Mouse (Mus musculus) forebrain, embryonic 15.5 days (tissue): ENCODE measurements at regions not wholly inside any gene's neighbourhood (a gene's known extent, or its start where the extent isn't known, plus 50 kb on each side); places are given as distances from the start of the nearest gene placed in this dataset.

Source experiments
- ATAC-seq: fragments of 200-750 bp; cut with Nextera tagmentation; replicated peaks from 2 replicates; pipeline ENCODE4 v1.8.0; 2017; ENCODE audit warnings: mild to moderate bottlenecking, moderate TSS enrichment, moderate library complexity
- H3K27ac ChIP-seq: fragments of 300-500 bp; sonication (generic); replicated peaks from 2 replicates; pipeline ENCODE4 v1.5.1; 2015; ENCODE audit warnings: mild to moderate bottlenecking, inconsistent platforms
- H3K27me3 ChIP-seq: fragments of 300-500 bp; sonication (generic); 2 replicates; pipeline ENCODE4 v1.6.1; 2015; ENCODE audit warnings: inconsistent platforms
- H3K36me3 ChIP-seq: fragments of 300-500 bp; sonication (generic); 2 replicates; pipeline ENCODE4 v1.6.1; 2015; ENCODE audit warnings: mild to moderate bottlenecking, inconsistent platforms
- H3K4me1 ChIP-seq: fragments of 300-500 bp; sonication (generic); 2 replicates; pipeline ENCODE4 v1.6.1; 2015; ENCODE audit warnings: inconsistent platforms
- H3K4me2 ChIP-seq: fragments of 300-500 bp; sonication (generic); replicated peaks from 2 replicates; pipeline ENCODE4 v1.6.1; 2015; ENCODE audit warnings: mild to moderate bottlenecking, inconsistent platforms
- H3K4me3 ChIP-seq: fragments of 300-500 bp; sonication (generic); 2 replicates; pipeline ENCODE4 v1.5.1; 2015; ENCODE audit warnings: mild to moderate bottlenecking, inconsistent platforms
- H3K9ac ChIP-seq: fragments of 300-500 bp; sonication (generic); replicated peaks from 2 replicates; pipeline ENCODE4 v1.6.1; 2015; ENCODE audit warnings: mild to moderate bottlenecking, inconsistent platforms
- H3K9me3 ChIP-seq: fragments of 300-500 bp; sonication (generic); 2 replicates; pipeline ENCODE4 v1.6.1; 2016; ENCODE audit warnings: inconsistent platforms
- WGBS: fragments of 180-500 bp; shearing (Covaris S2); methylation state at CpG from one replicate; pipeline ENCODE4 v1.1.7; 2015; ENCODE audit warnings: mixed read lengths; 5-methylcytosine and 5-hydroxymethylcytosine counted together

DNA sequence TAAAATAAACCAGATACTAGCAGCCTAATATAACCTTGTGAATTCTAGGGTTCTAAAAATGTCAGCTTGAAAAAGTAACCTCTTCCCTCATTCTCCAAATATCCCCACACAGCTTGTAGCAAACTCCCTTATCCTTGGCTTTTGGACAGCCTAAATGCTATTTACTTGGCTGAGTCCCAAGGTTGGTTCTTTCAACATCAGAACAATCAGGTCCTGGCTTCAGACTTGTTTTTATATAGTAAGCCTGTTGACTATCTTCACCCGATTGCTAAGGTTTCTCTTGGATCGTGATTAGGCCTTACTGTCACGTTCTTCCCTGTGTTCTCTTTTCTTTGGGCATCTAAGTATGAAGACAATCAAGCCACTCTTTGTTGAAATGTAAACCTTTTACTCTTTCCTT, 174.1 kb upstream of the Avpr1a start:
- Histone ChIP-seq H3K9me3 (no peaks in the 10 kb centered on the region), H3K4me1 (no peaks in the 10 kb centered on the region), H3K36me3 (no peaks in the 10 kb centered on the region), H3K27ac (no peak overlapping the region), H3K9ac (no peak overlapping the region), H3K4me3 (no peak overlapping the region), H3K4me2 (no peak overlapping the region), H3K27me3 (no peaks in the 10 kb centered on the region)
- ATAC-seq = no peak
- WGBS = 61% methylated on average over 3 of the region's 3 CpGs

DNA sequence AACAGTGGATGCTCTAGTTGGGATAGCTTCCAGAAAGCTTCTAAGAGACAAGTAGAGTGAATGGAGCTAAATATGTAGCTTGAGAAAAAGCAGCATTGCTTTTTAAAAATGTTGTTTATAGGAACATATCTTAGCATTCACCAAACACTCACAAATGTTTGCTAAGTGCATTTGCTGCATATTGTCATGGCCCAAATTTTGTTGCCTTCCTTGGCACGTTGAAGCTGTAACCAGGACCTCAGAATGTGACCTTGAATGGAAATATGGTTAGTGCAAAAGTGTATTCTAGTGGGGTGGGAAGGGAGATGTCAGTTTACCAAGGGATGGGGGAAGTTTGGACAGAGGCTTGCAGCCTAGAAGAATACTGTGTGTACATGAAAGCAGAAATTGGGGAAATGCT, 166.9 kb upstream of the Rxylt1 start:
- Histone ChIP-seq H3K4me1 (no peaks in the 10 kb centered on the region), H3K27ac (no peak overlapping the region), H3K4me2 (no peak overlapping the region), H3K9ac (no peak overlapping the region), H3K4me3 (no peak overlapping the region), H3K36me3 (no peaks in the 10 kb centered on the region), H3K9me3 (no peaks in the 10 kb centered on the region), H3K27me3 (no peaks in the 10 kb centered on the region)
- WGBS = 71% methylated on average over 1 of the region's 1 CpGs
- no peak for ATAC-seq

DNA sequence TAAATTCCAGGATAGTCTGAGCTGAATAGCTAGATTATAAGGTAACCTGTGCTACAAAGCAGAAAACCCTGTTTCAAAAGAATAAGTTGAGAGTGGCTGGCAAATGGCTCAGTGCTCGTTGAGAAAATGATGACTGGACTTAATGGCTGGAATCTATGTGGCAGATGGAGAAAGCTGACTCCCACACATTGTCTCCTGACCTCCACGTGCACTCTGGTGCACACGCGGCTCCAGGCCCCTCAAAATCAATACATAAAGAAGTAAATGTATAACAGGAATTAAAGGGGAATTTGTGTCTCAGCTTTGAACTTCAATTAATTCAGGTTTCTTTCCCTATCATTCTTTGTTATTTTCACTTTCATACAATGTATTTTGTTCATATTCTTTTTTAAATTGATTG, 162.2 kb upstream of the Rxylt1 start:
- Histone ChIP-seq H3K4me3 (no peak overlapping the region), H3K4me2 (no peak overlapping the region), H3K4me1 (no peaks in the 10 kb centered on the region), H3K27ac (no peak overlapping the region), H3K27me3 (no peaks in the 10 kb centered on the region), H3K9me3 (no peaks in the 10 kb centered on the region), H3K36me3 (no peaks in the 10 kb centered on the region), H3K9ac (no peak overlapping the region)
- no peak for ATAC-seq
- 51% methylated on average over 4 of the region's 4 CpGs for WGBS

DNA sequence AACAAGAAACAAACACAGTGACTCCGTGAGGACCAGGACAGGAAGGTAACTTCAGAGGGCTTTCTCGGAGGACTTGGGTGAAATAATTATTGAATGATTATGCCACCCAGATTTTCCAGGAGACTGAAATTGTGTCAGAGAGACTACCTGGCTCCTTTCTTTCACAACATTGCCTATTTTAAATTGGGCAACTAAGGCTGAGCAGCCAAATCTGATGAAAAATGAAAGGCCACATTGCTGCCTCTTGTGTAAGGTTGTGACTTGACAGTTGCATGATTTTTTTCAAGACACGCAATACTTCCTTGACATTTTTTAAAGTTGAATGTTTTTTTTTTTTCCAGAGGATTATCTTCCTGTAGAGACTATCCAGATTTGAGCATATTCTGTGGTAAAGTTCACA, 161.5 kb upstream of the Rxylt1 start:
- no peak overlapping the region for H3K4me3 ChIP-seq
- ATAC-seq = no peak
- H3K36me3 ChIP-seq = no peaks in the 10 kb centered on the region
- H3K9me3 ChIP-seq = no peaks in the 10 kb centered on the region
- H3K4me1 ChIP-seq = no peaks in the 10 kb centered on the region
- WGBS = 86% methylated on average over 3 of the region's 3 CpGs
- H3K27me3 ChIP-seq = no peaks in the 10 kb centered on the region
- no peak overlapping the region for H3K4me2 ChIP-seq
- no peak overlapping the region for H3K9ac ChIP-seq
- no peak overlapping the region for H3K27ac ChIP-seq

DNA sequence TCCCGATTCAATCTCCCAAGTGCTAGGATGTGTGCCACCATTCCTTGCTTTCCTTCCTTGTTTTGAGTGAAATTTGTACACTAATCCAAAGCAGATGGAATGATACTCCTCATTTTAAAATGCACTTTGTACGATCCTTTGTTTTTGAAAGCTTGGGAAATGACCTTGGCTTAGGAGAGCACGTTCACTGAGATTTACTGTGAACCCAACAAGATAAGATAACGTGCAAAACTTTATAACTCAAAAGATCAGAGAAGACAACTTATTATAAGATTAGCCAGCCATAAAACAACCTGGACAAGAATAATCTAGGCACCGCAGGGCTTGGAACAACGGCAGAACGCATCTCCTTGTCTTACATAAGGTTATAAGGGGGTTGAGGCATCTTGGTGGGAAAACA, 134.6 kb upstream of the Rxylt1 start:
- no peak overlapping the region for H3K4me3 ChIP-seq
- H3K27me3 ChIP-seq = no peaks in the 10 kb centered on the region
- H3K4me2 ChIP-seq = no peak overlapping the region
- H3K27ac ChIP-seq = no peak overlapping the region
- H3K36me3 ChIP-seq = no peaks in the 10 kb centered on the region
- H3K4me1 ChIP-seq = no peaks in the 10 kb centered on the region
- ATAC-seq = no peak
- no peak overlapping the region for H3K9ac ChIP-seq
- H3K9me3 ChIP-seq = no peaks in the 10 kb centered on the region
- WGBS = 93% methylated on average over 7 of the region's 7 CpGs

DNA sequence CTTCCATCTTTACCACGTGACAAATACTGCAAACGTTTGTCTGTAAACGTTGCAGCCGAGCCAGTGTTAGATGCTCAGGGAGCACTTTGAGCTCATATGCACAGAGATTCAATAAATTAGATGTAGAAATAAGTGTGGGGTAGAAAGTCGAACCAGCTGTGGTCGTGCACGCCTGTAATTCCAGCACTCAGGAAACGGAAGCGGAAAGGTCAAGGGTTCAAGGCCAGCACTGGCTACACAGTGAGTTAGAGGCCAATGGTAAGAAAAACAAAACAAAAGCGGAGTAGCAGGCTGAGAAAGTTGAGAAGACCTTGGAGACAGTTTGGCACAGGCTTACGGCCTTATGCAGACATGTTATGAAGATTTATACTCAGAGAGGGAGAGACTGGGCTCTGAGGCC, 133.6 kb upstream of the Rxylt1 start:
- WGBS = 83% methylated on average over 11 of the region's 11 CpGs
- Histone ChIP-seq H3K4me2 (no peak overlapping the region), H3K27me3 (no peaks in the 10 kb centered on the region), H3K4me1 (no peaks in the 10 kb centered on the region), H3K4me3 (no peak overlapping the region), H3K36me3 (no peaks in the 10 kb centered on the region), H3K27ac (no peak overlapping the region), H3K9ac (no peak overlapping the region), H3K9me3 (no peaks in the 10 kb centered on the region)
- no peak for ATAC-seq

DNA sequence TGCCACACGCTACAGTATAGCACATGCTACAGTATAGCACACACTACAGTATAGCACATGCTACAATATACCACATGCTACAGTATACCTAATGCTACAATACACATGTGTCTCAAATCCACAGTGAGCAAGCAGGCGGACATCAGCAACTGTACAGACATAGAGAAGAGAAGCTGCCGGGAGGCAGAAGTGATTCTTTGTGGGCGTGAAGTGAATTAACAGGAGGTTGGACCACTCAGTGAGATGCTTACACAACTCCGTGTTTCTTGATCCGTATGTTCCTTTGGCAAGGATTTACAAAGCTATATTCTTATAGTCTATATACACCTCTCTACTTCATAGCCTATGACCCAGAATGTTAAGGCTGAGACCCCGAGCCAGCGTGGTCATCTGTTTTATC, 128.5 kb upstream of the Rxylt1 start:
- 94% methylated on average over 8 of the region's 8 CpGs for WGBS
- Histone ChIP-seq H3K4me1 (no peaks in the 10 kb centered on the region), H3K27me3 (no peaks in the 10 kb centered on the region), H3K4me2 (no peak overlapping the region), H3K9me3 (no peaks in the 10 kb centered on the region), H3K9ac (no peak overlapping the region), H3K36me3 (no peaks in the 10 kb centered on the region), H3K27ac (no peak overlapping the region), H3K4me3 (no peak overlapping the region)
- no peak for ATAC-seq

DNA sequence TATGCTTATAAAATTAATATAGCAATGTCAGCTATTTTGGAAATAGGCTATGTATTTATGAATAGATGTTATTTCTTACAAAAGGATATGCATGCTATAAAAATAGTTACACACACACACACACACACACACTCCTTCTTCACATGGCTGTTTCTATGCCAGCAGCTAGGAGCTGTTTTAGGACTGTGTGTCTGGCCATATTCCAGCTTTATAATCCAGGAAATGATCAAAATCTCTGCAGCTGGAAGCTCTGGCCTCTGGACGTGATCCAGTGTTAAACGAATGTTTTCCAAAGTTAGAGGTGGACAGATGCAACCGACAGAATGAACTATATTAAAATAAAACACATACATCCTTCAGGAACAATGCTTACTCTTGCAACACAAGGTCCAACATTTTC, 125.9 kb upstream of the Rxylt1 start:
- Histone ChIP-seq H3K27ac (no peak overlapping the region), H3K4me1 (no peaks in the 10 kb centered on the region), H3K9ac (no peak overlapping the region), H3K4me2 (no peak overlapping the region), H3K36me3 (no peaks in the 10 kb centered on the region), H3K27me3 (no peaks in the 10 kb centered on the region), H3K4me3 (no peak overlapping the region), H3K9me3 (no peaks in the 10 kb centered on the region)
- no peak for ATAC-seq
- WGBS = 75% methylated on average over 3 of the region's 3 CpGs

DNA sequence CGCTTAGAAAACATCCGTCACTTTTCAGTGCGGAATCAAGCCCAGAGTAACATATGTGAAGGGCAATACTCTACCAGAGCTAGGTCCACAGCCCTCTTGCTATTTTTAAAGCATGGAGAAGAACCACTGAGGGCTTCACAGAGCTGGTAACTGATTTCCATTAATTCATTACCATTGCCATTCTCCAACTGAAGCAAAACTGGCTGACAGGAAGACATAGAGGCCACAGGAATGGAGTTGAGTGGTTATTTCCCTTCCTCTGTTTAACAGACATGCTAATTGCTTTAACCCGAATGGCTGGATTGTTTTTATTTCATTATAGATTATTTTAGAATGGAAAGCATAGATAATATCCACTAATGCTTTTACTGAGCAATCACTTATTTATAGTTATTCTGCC, 120.4 kb upstream of the Rxylt1 start:
- no peaks in the 10 kb centered on the region for H3K27me3 ChIP-seq
- 85% methylated on average over 4 of the region's 4 CpGs for WGBS
- H3K27ac ChIP-seq = no peak overlapping the region
- H3K4me2 ChIP-seq = no peak overlapping the region
- H3K9me3 ChIP-seq = no peaks in the 10 kb centered on the region
- no peaks in the 10 kb centered on the region for H3K4me1 ChIP-seq
- H3K9ac ChIP-seq = no peak overlapping the region
- no peak for ATAC-seq
- H3K4me3 ChIP-seq = no peak overlapping the region
- H3K36me3 ChIP-seq = no peaks in the 10 kb centered on the region

DNA sequence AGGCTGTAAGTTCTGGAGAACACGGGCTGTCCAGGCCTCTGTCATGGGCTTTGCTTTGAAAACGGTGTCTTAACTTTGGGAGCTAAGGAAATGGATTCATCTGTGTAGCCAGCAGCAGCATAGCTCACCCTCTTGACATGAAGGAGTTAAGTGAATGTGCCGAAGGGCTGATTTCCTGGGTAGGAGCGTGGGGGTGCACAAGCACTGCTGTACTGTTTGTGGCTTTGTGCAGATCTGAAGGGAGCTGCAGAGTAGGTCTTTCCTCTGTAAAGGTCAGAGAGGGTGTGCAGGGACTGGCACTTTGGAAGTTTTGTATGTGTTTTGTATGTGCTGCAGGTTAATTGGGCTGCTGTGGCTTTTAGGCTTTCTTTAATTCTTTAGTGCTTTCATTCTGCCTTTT, 102.6 kb upstream of the Rxylt1 start:
- no peaks in the 10 kb centered on the region for H3K9me3 ChIP-seq
- no peak overlapping the region for H3K9ac ChIP-seq
- no peak overlapping the region for H3K27ac ChIP-seq
- H3K27me3 ChIP-seq = no peaks in the 10 kb centered on the region
- no peak overlapping the region for H3K4me2 ChIP-seq
- ATAC-seq = no peak
- no peak overlapping the region for H3K4me3 ChIP-seq
- no peaks in the 10 kb centered on the region for H3K36me3 ChIP-seq
- H3K4me1 ChIP-seq = no peaks in the 10 kb centered on the region
- 29% methylated on average over 4 of the region's 4 CpGs for WGBS

DNA sequence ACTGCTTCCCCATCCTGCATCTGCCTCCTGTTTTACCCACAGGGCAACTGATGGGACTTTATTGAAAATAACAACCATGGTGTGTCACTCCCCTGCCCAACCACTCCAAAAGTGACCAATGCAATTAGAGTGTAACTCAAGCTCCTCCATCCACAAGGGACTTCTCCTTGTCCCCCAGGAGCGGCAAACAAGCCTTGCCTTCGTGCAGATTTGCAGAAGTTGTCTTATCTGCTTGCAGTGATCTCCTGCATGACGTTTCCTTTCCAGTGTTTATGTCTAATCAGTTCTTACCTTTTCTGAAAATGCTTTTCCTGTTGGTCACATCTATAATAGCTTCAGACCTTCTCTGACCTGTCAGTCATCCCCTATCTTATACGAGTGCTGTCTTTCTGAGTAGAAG, 100.5 kb upstream of the Rxylt1 start:
- no peak for ATAC-seq
- Histone ChIP-seq H3K4me2 (no peak overlapping the region), H3K27me3 (no peaks in the 10 kb centered on the region), H3K9me3 (no peaks in the 10 kb centered on the region), H3K9ac (no peak overlapping the region), H3K4me3 (no peak overlapping the region), H3K27ac (no peak overlapping the region), H3K4me1 (no peaks in the 10 kb centered on the region), H3K36me3 (no peaks in the 10 kb centered on the region)
- WGBS = 93% methylated on average over 4 of the region's 4 CpGs

DNA sequence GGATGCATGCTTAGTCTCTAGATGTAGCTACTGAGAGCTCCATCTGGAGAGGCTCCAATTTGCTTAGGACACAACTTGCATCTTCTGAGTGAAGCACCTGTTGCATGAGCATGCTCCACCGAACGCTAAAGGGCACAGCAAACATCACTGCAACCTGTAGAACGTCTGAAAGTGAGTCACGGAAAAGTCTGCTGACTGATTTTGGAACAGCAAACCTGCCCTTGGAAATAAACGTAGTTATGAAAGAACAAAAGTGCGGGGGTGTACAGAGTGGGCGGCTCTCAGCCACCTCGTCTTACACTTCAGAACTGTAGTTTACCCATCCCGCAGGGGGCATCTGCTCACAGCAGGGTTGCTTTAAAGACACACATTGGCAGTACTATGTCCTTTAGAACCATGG, 97.0 kb upstream of the Rxylt1 start:
- no peaks in the 10 kb centered on the region for H3K27me3 ChIP-seq
- H3K9me3 ChIP-seq = no peaks in the 10 kb centered on the region
- no peak overlapping the region for H3K4me3 ChIP-seq
- H3K9ac ChIP-seq = no peak overlapping the region
- H3K4me1 ChIP-seq = no peaks in the 10 kb centered on the region
- no peak overlapping the region for H3K4me2 ChIP-seq
- no peak overlapping the region for H3K27ac ChIP-seq
- ATAC-seq = no peak
- 87% methylated on average over 9 of the region's 9 CpGs for WGBS
- no peaks in the 10 kb centered on the region for H3K36me3 ChIP-seq

DNA sequence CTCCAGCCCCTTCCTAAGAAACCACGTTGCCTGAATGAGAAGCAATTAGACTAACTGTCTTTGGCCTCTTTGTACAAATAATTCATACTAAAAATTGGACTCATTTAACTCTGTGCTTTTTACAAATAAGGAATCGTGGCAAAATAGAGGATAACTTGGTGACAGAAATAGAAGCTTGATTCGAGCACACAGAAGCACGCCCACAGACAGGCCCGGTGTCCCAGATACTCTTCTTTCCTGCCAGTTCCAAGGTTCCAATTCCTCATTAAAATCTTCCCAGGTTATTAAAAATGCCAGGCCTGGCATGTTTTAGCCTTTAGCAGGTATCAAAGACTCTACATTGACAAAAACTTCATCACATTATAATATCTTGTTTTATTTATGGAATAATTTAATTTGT, 96.2 kb upstream of the Rxylt1 start:
- Histone ChIP-seq H3K4me3 (no peak overlapping the region), H3K9me3 (no peaks in the 10 kb centered on the region), H3K27me3 (no peaks in the 10 kb centered on the region), H3K4me1 (no peaks in the 10 kb centered on the region), H3K36me3 (no peaks in the 10 kb centered on the region), H3K27ac (no peak overlapping the region), H3K9ac (no peak overlapping the region), H3K4me2 (no peak overlapping the region)
- no peak for ATAC-seq
- whole genome bisulfite sequencing = 71% methylated on average over 5 of the region's 5 CpGs
